Mouse (Mus musculus) G1E (cell line): Measurements from ENCODE around the gene Smarcd2.

Source experiments
- CTCF ChIP-seq: IDR thresholded peaks from 2 replicates; pipeline ENCODE4 v1.5.1; 2012; ENCODE audit warnings: low read depth, low read length, inconsistent platforms, mixed read lengths
- TAL1 ChIP-seq: conservative IDR thresholded peaks from 2 replicates; pipeline ENCODE4 v1.6.1; 2012; ENCODE audit warnings: low read depth, low read length, inconsistent platforms, mixed read lengths

- TF ChIP-seq CTCF = no peak
- TF ChIP-seq TAL1 = no peak
These were observed 1.0 kb upstream of the Smarcd2 start for GRCm38 (mm10) chr11:106273811-106274210.
